Mouse (Mus musculus) heart, adult 11 months (tissue): ENCODE data around the gene Axdnd1.
"Not testable (repeated sequence)": the region's sequence is repeated elsewhere in the genome, so short reads cannot be mapped to it uniquely, and the experiment has no call there.

ENCODE experiments used
- DNase-seq: peaks from one replicate; pipeline ENCODE4 v3.0.0; 2022

The Axdnd1 gene

DNA sequence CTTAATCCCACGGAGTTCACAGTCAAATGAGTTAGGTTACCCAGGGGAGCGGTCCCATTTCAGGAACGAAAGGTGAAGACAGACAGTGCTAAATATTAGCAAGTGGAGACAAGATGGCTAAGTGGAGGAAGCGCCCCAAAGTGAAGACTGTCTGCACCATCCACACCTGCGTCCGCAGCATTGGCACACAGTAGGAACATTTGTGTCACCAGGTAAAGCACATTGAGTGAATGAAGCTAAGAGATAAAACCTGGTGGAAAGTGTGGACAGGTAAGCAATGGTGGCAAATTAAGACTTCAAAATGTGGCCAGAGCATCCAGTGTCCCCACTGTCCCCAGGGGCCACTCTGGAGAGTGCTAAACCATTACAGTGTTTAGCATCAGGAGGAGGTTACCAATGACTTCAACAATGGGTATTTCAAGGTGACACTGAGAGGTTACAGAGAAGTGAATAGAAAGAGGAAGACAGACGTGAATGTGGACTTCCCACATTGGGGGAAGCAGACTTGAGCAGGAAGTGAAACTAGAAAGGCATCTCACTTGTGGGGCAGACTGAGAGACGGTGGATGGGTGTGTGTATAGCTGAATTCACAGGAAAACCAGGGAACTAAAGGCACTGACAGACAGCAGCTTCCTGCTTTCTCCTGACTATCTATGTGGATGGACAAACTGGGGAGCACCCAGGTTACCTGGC is 16.2 kb upstream of the Axdnd1 start:
- DNase-seq: peak; percentile 93

DNA sequence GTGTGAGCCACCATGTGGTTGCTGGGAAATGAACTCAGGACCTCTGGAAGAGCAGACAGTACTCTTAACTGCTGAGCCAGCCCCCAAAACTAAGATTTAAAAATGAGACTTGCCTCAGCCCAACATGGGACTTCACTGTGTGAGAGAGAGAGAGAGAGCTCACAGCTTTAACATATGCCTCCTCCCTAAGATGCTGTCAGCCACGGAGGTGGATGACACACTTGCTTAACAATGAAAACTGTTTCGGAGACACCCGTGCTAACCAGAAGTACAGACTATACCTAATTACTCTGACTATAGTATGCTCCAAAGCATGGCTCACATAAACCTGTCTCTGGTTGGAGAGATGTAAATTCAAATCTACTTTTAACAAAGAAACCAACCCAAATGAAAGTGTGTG is 12.5 kb upstream of the Axdnd1 start:
- DNase-seq: peak; percentile 52

DNA sequence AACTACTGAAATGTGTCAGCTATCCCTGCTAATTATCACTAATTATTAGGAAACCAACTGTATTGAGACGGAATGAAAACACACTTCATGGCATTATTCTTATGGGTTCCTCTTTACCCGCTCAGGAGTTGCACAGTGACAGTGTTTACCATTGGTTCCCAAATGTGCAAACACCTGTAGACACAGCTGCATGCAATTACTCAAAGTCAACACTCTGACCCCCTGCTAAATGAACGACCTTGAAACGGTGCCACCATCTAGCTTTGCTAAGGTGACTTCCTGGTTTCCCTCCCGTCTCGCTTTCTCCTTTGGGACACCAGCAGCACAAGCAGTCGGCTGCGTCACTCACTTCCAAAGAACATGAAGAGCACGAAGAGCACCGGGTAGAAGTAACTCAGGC is 11.5 kb upstream of the Axdnd1 start:
- peak; percentile 79 for DNase-seq

DNA sequence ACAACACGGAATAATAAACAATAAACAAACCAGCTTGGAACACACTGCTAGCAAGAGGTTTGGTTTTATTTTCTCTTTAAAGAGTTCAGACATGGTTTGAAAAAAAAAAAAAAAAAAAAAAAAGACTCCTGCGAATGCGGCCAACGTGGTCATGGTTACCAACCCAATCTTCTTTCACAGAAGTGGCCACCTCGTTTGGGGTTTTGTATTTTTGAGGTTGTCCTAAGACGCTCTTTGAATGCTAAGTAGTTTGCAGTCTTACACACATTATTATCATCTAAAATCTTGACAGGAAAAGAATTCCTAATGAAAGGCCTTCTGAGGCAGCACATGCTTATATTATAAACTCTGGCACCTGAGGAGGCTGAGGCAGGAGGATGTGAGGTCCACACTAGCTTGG is 7.5 kb upstream of the Axdnd1 start:
- peak; percentile 74 for DNase-seq

DNA sequence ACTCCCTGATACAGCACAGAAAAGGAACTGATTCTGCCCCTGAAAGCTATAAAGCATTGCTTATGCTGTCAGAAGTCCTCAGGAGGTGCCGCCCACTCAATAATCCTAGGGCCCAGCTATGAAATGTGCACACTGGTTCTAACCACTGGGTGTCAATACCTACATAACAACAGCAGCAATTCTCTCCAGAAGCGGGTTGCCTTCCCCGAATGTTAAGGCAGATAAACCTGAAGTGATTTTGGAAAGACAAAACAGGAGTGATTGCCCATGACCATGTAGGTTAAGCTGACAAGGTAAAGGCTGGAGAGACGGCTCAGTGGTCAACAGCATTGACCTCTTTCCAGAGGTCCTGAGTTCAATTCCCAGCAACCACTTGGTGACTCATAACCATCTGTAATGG is 4.8 kb upstream of the Axdnd1 start:
- DNase-seq: peak; percentile 71

DNA sequence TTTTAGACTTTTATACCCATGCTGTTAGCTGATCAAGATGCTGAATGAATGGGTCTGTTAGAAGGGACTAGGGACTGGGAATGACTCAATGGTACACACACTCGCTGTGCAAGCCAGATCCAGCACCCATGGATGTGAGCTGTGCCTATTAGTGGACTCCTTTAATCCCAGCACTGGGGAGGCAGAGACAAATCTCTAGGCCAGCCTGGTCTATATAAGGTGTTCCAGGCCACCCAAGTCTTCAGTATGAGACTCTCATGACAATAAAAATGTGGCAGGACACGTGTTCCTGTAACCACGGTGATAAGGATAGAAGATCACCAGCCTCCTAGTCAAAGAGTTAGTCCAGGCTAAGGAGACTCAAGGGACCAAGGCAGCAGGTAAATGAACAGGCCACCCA is 3.1 kb upstream of the Axdnd1 start:
- DNase-seq: peak; percentile 70

DNA sequence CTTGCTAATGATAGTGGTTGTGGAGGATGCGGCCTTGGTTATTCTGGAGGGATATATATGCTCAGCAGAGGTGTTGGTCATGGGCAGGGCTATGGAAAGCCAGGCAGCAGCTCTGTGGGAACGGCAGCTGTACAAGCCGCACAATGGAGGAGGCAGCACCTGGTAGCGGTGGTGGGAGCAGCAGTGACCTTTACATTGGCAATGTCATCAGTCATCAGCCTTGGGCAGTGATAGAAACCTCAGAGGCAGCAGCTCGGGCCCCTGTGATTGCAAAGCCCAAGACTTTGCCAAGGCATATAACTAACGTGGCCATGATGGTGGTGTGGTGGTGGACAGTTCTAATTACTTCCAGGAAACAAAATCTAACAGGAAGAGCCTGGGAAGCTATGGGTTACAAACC is 2.5 kb upstream of the Axdnd1 start:
- peak; percentile 82 for DNase-seq

DNA sequence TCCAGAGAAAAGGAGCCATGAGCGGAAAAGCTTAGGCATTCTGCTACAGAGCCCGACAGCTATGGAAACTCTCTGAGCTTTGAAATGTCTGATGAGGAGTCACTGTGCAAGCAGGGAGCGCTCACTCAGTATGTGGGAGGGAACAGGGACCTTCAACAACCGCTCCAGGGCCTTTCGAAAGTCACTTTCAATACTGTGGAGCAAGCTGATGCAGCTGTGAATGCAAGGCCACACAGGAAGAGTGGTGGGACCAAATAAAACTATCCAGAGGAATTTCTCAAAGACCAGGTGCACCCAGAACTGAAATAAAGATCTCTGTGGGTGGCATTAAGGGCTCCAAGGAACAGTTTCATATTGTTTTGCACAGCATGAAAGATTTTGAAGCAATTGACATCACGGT is 1.9 kb upstream of the Axdnd1 start:
- DNase-seq: no peak

DNA sequence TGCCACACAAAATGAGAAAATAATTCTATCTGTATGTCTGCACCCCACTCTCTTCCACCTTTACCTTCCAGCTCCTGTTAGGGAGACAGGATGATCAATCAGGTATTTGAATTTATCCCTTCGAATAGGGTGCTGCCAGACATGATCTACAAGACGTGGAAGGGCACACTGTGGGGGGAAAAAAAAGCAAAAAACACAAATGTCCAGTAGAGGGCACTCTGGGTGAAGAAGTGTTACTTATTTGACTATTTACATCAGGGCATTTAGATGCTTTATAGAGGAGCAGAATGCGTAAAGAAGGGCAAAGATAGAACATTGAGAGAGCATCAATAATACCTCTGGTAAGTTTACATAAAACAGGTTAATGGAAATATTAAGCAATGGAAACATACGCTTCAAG is 2.8 kb downstream of the Axdnd1 start:
- no peak for DNase-seq

DNA sequence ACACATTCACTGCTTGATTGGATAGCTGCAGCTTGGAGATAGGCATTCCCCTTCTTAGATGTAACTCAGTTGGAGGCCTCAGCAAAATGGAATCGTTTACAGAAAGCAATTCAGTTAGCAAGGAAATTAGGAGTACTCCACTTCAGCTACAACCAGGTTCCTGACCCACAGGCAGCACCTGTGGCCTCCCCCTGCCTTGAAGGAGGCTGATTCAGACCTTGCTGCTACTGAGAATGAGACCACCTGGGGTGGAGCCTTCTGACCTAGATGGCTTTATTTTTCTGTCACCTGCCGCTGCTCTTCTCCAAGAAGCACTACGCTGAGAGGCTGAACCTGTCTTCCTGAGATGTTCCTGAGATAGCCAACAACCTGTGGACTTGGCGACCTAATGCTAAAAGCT is 12.4 kb downstream of the Axdnd1 start:
- peak; percentile 49 for DNase-seq

DNA sequence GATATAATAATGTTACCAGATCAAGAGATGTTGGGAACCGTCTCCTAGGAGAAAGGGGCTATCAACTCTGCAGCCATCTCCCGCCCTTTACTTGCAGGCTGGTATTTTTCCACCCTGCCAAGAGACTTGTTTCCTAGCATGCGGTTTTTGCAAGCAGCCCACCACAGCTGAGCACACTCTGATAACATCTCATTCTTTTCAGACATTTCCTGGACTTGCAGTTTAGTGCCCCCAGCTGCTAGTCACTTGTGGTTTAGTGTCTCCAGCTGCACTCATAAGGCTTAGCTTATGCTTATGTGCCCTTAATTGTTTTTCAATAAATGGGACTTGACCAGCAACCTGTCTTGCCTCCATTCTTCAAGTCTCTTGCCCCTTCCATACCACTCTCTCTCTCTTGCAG is 13.0 kb downstream of the Axdnd1 start:
- peak; percentile 78 for DNase-seq

DNA sequence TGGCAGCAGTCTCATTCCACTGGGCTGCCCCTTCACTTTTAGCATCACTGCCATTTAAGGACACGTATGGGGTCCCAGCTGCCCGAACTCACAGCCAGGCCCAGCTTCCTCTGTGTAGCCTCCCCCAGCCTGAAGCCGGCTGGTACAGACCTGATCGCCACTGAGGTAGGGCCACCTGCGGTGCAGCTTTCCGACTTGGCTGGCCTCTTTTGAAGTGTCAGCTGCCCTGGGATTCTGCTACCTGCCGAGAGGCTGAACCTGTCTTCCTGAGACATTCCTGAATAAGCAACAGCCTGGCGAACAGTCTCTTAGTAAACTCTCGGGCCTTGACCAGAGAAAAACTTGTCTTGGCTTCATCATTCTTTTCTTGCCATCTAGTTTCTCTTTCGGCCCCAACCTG is 17.7 kb downstream of the Axdnd1 start:
- no peak for DNase-seq

DNA sequence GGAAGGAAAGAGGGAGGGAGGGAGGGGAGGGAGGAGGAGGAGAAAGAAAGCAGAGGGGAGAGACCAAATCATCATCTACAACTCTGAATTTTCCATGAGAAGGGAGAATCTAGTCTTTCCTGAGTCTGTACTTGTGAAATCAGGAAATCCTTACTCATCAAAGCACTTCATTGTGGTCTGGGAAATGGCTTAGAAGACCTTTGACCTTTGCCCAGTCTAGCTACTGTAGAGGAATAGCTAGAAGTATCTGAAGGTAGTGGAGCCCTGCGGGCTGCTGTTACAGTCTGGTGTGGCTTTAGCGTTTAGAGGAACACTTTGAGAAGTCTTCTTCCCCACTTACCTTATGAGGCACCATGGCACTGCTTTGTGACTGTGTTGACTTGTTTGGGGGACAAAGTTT is 18.5 kb downstream of the Axdnd1 start:
- no peak for DNase-seq

DNA sequence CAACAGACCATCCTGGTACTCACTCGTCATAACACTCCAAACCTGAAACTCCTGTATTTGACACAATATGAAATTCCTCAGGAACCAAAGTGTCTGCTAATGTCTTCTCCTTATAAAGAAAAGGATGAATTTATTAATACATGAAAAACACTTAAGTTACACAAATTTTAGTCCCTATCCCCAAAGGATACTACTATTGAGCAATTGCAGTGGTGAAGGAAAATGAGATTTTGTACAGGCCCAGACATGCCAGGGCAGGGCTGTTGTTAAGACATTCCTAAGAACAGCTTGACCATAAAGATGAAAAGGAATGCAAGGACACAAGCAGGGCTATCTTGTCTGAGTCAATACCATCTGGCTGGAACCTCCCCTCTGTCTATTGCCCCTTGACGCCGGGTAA is 20.8 kb downstream of the Axdnd1 start:
- DNase-seq: not testable (repeated sequence)

DNA sequence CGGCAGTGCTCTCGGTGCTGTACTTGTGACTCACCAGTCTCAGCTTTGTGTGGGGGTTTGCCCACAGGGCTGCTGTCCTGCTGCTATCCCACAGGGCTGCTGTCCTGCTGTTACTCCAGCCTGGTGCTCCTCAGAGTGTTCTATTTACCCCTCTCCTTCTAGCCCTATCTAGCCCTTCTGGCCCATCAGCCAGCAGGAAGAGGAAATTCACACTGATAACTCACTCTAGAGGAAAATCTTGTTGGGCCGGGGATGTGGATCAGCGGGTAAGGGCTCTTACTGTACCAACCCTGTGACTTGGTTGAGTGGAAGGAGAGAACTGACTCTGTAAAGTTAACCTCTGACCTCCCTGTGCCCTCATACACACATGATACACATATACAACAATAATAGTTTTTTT is 27.8 kb downstream of the Axdnd1 start:
- no peak for DNase-seq

DNA sequence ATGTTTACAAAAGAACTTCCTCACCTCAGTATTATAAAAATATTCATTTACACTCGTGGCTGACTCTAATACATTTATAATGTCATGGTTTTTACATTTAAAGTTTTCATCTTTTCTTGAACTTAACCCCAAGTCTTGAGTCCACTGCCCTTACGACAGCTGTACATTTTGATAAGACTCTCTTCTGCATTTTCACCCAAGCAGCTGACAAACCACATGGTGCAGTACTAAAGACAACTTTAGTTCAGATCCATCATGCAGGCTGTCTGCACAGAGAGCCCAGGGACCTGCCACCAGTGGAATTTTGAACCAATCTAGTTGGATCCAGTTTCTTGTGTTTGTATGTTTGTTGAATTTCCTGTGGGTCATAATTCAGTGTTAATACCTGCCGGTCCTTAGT is 34.1 kb downstream of the Axdnd1 start:
- peak; percentile 71 for DNase-seq

DNA sequence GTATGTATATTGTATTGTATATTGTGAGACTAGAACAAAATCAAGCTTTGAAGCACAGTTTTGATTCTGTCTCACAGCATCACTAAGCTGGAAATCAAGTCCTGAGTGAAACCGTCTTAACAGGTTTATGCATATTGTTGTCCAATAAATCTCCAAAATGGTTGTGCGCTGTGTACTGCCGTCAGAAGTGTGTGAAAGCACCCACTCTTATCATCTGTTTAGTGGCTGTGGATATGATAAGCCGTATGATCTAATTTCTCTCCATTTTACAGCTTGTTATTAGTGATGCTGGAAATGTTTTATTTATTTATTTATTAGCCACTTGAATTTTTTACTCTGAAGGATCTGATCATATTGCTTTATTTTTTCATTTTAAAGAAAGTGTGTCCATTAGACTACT is 34.7 kb downstream of the Axdnd1 start:
- no peak for DNase-seq

DNA sequence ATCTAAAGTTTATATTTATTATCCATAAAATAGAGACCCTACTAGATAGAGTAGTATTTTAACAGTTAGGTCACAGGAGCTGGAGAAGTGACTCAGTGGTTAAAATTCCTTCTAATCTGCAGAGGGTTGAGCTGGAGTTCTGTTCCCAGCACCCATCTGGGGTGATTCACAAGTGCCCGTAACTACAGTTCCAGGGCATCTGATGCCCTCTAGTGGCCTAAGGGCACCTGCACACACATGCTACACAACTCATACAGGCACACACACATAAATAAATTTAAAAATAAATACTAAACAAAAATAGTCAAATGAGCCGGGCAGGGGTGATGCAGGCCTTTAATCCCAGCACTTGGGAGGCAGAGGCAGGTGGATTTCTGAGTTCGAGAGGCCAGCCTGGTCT is 39.7 kb downstream of the Axdnd1 start:
- DNase-seq: no peak

DNA sequence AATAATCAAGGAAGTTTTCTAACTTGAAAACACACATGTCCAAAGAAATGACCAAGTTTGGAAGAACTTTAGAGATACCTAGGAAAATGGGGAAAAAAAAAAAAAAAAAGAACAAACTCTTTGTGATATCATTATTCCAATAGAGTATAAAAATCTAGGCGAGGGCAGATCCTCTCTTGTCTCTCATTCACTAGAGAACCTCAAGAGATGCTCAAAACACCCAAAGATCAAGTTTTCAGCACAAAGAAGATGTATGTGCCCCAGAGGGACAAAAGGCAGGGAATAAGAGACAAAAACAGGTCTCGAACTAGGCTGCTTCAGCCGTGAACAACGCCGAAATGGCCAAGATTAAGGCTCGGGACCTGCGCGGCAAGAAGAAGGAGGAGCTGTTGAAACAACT is 55.2 kb downstream of the Axdnd1 start, which contains the start of gene Gm2000:
Gene Gm2000, plus strand, starts transcription at position 301 of the 400 bp plus-strand sequence.
- no peak for DNase-seq

DNA sequence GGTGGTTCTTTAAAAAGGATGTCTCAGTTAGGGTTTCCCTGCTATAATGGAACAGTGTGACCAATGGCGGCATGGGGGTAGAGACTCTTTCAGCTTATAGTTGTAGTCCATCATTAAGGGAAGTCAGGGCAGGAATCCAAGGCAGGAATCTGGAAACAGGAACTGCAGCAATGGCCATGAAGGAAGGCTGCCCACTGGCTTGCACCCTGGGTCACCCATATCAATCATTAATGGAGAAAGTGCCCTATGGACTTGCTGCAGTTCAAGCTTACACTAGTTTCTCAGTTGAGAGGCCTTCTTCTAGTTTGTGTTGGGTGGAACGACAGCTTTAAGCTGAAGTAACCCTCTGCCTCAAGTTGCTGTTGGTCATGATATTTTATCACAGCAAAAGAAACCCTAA is 68.5 kb downstream of the Axdnd1 start:
- DNase-seq: no peak

DNA sequence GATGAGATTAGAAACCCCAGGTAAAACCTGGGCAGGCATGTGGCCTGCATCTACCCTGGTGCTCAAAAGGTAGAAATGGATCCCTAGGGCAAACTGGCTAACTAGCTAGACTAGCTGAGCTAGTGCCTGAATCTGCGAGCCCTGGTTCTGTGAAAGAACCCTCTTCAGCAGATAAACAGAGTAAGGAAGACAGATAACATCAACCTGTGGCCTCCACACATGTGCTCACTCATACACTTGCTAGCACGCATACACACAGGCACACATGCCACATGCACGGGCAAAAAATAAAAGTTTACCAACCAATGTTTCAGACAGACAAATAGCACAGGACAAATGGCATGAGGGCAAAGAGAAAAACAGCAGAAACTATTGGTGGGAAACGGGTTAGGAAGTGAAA is 70.5 kb downstream of the Axdnd1 start:
- no peak for DNase-seq

DNA sequence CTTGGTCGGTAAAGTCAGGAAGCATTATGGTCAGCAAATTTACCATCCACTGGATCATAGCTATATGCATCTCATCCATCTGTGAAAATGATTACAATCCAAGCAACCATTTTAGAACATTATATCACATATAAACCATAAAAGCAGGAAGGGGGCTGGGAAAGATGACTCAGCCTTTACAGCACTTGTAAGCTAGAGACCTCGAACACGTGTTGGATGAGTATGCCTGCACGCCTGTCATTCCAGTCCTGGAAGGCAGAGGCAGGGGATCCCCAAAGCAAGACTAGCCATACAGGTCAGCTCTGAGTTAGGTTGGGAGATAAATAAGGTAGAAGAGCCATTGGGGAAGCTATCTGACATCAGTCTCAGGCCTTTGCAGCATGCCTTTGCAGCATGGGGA is 71.9 kb downstream of the Axdnd1 start:
- DNase-seq: no peak

DNA sequence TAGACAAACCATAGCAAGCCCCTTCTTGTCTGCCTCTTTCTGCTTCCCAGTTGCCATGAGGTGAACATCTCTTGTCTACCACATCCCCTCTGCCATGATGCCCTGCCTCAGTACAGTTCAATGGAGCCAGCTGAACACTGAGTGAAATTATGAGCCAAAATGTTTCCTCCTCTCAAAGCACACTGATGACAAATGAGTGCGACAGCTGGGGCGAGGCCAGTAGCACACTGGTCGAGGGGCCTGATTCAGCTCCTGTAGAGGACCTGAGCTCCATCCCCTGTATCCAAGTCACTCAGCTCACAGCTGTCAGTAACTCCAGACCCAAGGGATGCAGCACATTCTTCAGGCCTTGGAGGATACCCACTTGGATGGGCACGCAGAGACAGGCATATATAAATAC is 75.3 kb downstream of the Axdnd1 start:
- DNase-seq: no peak

DNA sequence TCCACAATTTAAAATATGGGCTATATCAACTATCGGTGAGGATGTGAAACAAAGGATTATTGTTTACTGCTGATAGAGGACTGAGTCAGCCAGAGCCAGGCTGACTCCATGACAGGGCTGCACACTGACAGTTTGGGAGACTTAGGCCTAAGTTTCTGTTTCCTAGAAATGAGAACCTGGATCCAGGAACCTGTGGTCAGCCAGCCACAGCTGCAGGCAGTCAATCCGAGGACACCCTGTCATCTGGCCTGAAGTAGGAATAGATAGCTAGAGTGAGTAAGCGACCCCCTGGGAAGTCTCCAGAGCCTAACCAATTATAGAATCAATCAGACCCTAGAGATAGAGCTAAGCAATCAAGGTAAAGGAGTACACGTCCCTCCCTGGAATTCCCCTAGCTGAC is 76.5 kb downstream of the Axdnd1 start:
- no peak for DNase-seq

DNA sequence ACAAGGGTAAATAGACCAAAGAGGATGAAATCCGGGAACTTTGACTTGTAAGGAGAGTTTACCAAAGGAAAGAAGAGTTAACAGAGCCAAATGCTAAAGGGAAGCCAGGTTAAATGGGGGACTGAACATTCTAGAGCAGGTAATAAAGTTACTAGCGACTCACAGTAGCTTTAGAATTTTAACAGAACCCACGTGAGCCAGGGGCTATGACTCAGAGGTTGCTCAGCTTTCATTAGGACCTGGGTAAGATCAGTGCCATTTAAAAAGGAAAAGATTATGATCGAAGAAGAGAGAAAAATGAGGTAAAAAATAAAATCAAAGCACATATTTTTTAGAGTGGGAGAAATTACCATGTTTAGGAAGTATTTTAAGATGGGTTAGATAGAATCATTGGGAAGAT is 80.1 kb downstream of the Axdnd1 start:
- no peak for DNase-seq

DNA sequence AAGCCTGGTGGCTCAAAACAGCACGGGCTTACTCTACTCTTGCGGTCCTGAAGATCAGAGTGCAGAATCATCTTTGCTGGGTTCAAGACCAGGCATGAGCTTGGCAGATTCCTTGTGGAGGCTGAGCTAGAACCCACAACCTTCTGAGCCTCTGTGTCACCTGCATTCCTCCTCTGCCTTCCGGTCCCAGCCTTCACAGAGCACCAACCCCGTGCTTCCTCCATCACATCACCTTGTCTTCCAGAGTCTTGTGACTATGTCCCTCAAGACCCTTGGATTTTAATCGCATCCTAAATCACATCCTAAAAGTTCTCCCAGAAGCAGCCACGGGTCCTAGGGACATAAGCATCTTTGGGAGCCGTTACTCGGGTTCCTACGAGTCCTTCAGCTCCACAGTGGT is 97.8 kb downstream of the Axdnd1 start:
- DNase-seq: peak; percentile 51
